Mouse (Mus musculus) lung, postnatal 0 days (tissue): ENCODE data around the gene Rdh14. TPM values are rescaled to one million over a fixed set of nuclear protein-coding genes. Genes with fewer than 3 reads are reported as not detected.

Source experiments
- ATAC-seq: fragments of 200-750 bp; cut with Nextera tagmentation; 2 replicates; pipeline ENCODE4 v1.8.0; 2017; ENCODE audit warnings: moderate library complexity
- DNase-seq: peaks from one replicate; pipeline ENCODE4 v3.0.0-alpha.2; 2016; ENCODE audit warnings: low spot score
- H3K27ac ChIP-seq: fragments of 300-500 bp; sonication (generic); 2 replicates; pipeline ENCODE4 v1.5.1; 2014; ENCODE audit warnings: antibody characterized with exemption, mild to moderate bottlenecking, low read length, mixed read lengths
- H3K27me3 ChIP-seq: fragments of 300-500 bp; sonication (generic); replicated peaks from 2 replicates; pipeline ENCODE4 v1.6.1; 2014; ENCODE audit warnings: low read length, mixed read lengths; ENCODE audit not compliant: insufficient read depth
- H3K36me3 ChIP-seq: fragments of 300-500 bp; sonication (generic); 2 replicates; pipeline ENCODE4 v1.6.1; 2014; ENCODE audit warnings: low read length, mixed read lengths; ENCODE audit not compliant: insufficient read depth
- H3K4me1 ChIP-seq: fragments of 300-500 bp; sonication (generic); 2 replicates; pipeline ENCODE4 v1.6.1; 2014; ENCODE audit warnings: antibody characterized with exemption, low read depth, low read length, mixed read lengths; ENCODE audit not compliant: insufficient read depth
- H3K4me2 ChIP-seq: fragments of 300-500 bp; sonication (generic); replicated peaks from 2 replicates; pipeline ENCODE4 v1.6.1; 2014; ENCODE audit warnings: low read depth, mild to moderate bottlenecking, low read length, moderate library complexity, mixed read lengths
- H3K4me3 ChIP-seq: fragments of 300-500 bp; sonication (generic); 2 replicates; pipeline ENCODE4 v1.5.1; 2014; ENCODE audit warnings: low read depth, low read length
- H3K9ac ChIP-seq: fragments of 300-500 bp; sonication (generic); replicated peaks from 2 replicates; pipeline ENCODE4 v1.6.1; 2014; ENCODE audit warnings: low read depth, mild to moderate bottlenecking
- H3K9me3 ChIP-seq: fragments of 300-500 bp; sonication (generic); 2 replicates; pipeline ENCODE4 v1.6.1; 2016; ENCODE audit warnings: low read length, mixed read lengths
- CTCF ChIP-seq: IDR thresholded peaks from 2 replicates; pipeline ENCODE4 v1.5.1; 2016; ENCODE audit warnings: antibody characterized with exemption, mild to moderate bottlenecking
- EP300 ChIP-seq: IDR thresholded peaks from 2 replicates; pipeline ENCODE4 v1.6.1; 2016; ENCODE audit warnings: antibody characterized with exemption, mild to moderate bottlenecking, control low read depth
- WGBS: fragments of 180-500 bp; shearing (Covaris S2); extraction: QIAGEN DNeasy Blood & Tissue Kit; methylation state at CpG from one replicate; pipeline ENCODE4 v1.1.7; 2014; 5-methylcytosine and 5-hydroxymethylcytosine counted together
- polyA plus RNA-seq: library from polyadenylated mRNA; unstranded; fragments of >200 nt; fragmentation: Nextera tagmentation; extraction: Ambion mirVana; gene quantifications from 2 replicates; pipeline ENCODE4 v1.2.1, GENCODE M21; 2015

The Rdh14 gene
- 42.7 and 45.8 TPM in 2 replicates for polyA plus RNA-seq

GRCm38 (mm10) chr12:10390671-10391441 lies at the start of gene Rdh14:
Gene Rdh14 (plus strand): TSS chr12:10390772.
- Histone ChIP-seq H3K27me3 (no peaks in the 10 kb centered on the region), H3K36me3 (0 out of 2 replicates have a peak, but pooled peaks cover 3% of the 10 kb centered on the region), H3K4me2 (peak within 1 kb of the TSS; percentile 73), H3K4me3 (peak within 1 kb of the TSS; percentile 75), H3K27ac (peak within 1 kb of the TSS; percentile 100), H3K9ac (peak within 1 kb of the TSS; percentile 92), H3K9me3 (no peaks in the 10 kb centered on the region), H3K4me1 (no peaks in the 10 kb centered on the region; the same call in 1 of the 2 replicates)
- peak; percentile 97 for DNase-seq
- under 1% methylated on average over 42 of the region's 53 CpGs for WGBS
- peak; percentile 96 for ATAC-seq
- 0 out of 2 replicates have a peak, but pooled peaks have one; percentile 47 for TF ChIP-seq EP300
- peak; percentile 83 for TF ChIP-seq CTCF

- H3K9ac ChIP-seq, result no peak overlapping the region
- no peak overlapping the region for H3K4me3 ChIP-seq
- peak; percentile 91 for TF ChIP-seq EP300
- peak; percentile 55 for TF ChIP-seq CTCF
- H3K4me2 ChIP-seq, result no peak overlapping the region
- no peaks in the 10 kb centered on the region for H3K36me3 ChIP-seq
- ATAC-seq, result peak; percentile 97
- peak; percentile 60 for DNase-seq
- H3K27me3 ChIP-seq, result no peaks in the 10 kb centered on the region
- no peaks in the 10 kb centered on the region for H3K9me3 ChIP-seq
- H3K4me1 ChIP-seq, result no peaks in the 10 kb centered on the region
- no peak overlapping the region for H3K27ac ChIP-seq
- WGBS, result 42% methylated on average over 3 of the region's 3 CpGs
These were observed 39.9 kb upstream of the Rdh14 start for GRCm38 (mm10) chr12:10350706-10351105.

GRCm38 (mm10) chr12:10357756-10358155 lies 32.8 kb upstream of the Rdh14 start:
- H3K27ac ChIP-seq, result no peak overlapping the region
- DNase-seq, result no peak
- no peak overlapping the region for H3K9ac ChIP-seq
- no peak overlapping the region for H3K4me2 ChIP-seq
- TF ChIP-seq EP300 (no peak), CTCF (no peak)
- H3K4me3 ChIP-seq, result no peak overlapping the region
- H3K27me3 ChIP-seq, result no peaks in the 10 kb centered on the region
- WGBS, result 46% methylated on average over 6 of the region's 6 CpGs
- no peaks in the 10 kb centered on the region for H3K36me3 ChIP-seq
- no peak for ATAC-seq
- no peaks in the 10 kb centered on the region for H3K9me3 ChIP-seq
- no peaks in the 10 kb centered on the region for H3K4me1 ChIP-seq

- Histone ChIP-seq H3K27me3 (no peaks in the 10 kb centered on the region), H3K36me3 (no peaks in the 10 kb centered on the region), H3K4me3 (no peak within 1 kb of the TSS), H3K9ac (no peak within 1 kb of the TSS), H3K4me1 (no peaks in the 10 kb centered on the region), H3K9me3 (no peaks in the 10 kb centered on the region), H3K27ac (no peak within 1 kb of the TSS), H3K4me2 (no peak within 1 kb of the TSS)
- ATAC-seq (no peak), DNase-seq (no peak)
- WGBS, result 67% methylated on average over 3 of the region's 3 CpGs
- TF ChIP-seq CTCF, result no peak
- TF ChIP-seq EP300, result no peak
These were observed 20.9 kb upstream of the Rdh14 start, which contains the start of gene Nt5c1b for GRCm38 (mm10) chr12:10369673-10370072. Gene Nt5c1b (plus strand): TSS chr12:10369973.

GRCm38 (mm10) chr12:10400788-10401187 lies 10.2 kb downstream of the Rdh14 start:
- H3K4me1 ChIP-seq, result no peaks in the 10 kb centered on the region
- H3K27ac ChIP-seq, result no peak overlapping the region
- no peak overlapping the region for H3K4me3 ChIP-seq
- H3K9ac ChIP-seq, result no peak overlapping the region
- H3K4me2 ChIP-seq, result no peak overlapping the region
- no peak for TF ChIP-seq EP300
- TF ChIP-seq CTCF, result no peak
- H3K36me3 ChIP-seq, result no peaks in the 10 kb centered on the region
- ATAC-seq (no peak), DNase-seq (peak; percentile 20)
- H3K9me3 ChIP-seq, result no peaks in the 10 kb centered on the region
- no peaks in the 10 kb centered on the region for H3K27me3 ChIP-seq
- 26% methylated on average over 1 of the region's 1 CpGs for WGBS

- Histone ChIP-seq H3K4me2 (no peak overlapping the region), H3K9ac (no peak overlapping the region), H3K27me3 (no peaks in the 10 kb centered on the region), H3K27ac (no peak overlapping the region), H3K4me1 (no peaks in the 10 kb centered on the region), H3K4me3 (no peak overlapping the region), H3K9me3 (no peaks in the 10 kb centered on the region), H3K36me3 (no peaks in the 10 kb centered on the region)
- ATAC-seq (peak; percentile 66), DNase-seq (peak; percentile 41)
- TF ChIP-seq CTCF (no peak), EP300 (peak; percentile 80)
- 53% methylated on average over 9 of the region's 9 CpGs for WGBS
These were observed 12.0 kb downstream of the Rdh14 start for GRCm38 (mm10) chr12:10402421-10403115.
